Mouse (Mus musculus): ENCODE data around the gene Cd81.

- TF ChIP-seq CEBPB (IDR thresholded peaks at IDR 0.05; ENCODE audit: low read depth), result no peak
- no peak for TF ChIP-seq USF1 (IDR thresholded peaks at IDR 0.05; ENCODE audit: low read depth)
- no peak for TF ChIP-seq CTCF (IDR thresholded peaks at IDR 0.05; ENCODE audit: control insufficient read depth, insufficient read depth, insufficient read length)
- TF ChIP-seq MYOD1 (IDR thresholded peaks at IDR 0.05; ENCODE audit: control insufficient read depth, insufficient read length, low read depth), result no peak
- no peak for TF ChIP-seq MAX (IDR thresholded peaks at IDR 0.05)
Observed at GRCm38 (mm10) chr7:143038174-143038931, 14.2 kb upstream of the Cd81 start.

All from C2C12 (cell line).